Mouse (Mus musculus) small intestine, adult 2 months (tissue): ENCODE measurements around the gene 4930595D18Rik. TPM values are rescaled to one million over a fixed set of nuclear protein-coding genes. Genes with fewer than 3 reads are reported as not detected.

Source experiments
- H3K27ac ChIP-seq: fragments of 200-500 bp; 2 replicates; pipeline ENCODE4 v1.5.1; 2012; ENCODE audit warnings: low read depth, low read length, control low read depth, inconsistent platforms; ENCODE audit not compliant: insufficient read depth
- H3K27me3 ChIP-seq: fragments of 200-500 bp; 2 replicates; pipeline ENCODE4 v1.6.1; 2012; ENCODE audit warnings: mild to moderate bottlenecking, moderate library complexity, low read length, inconsistent platforms; ENCODE audit not compliant: control insufficient read depth, insufficient read depth
- H3K36me3 ChIP-seq: fragments of 200-500 bp; 2 replicates; pipeline ENCODE4 v1.6.1; 2012; ENCODE audit warnings: mild to moderate bottlenecking, low read length, control low read depth, inconsistent platforms; ENCODE audit not compliant: control insufficient read depth, insufficient read depth
- H3K4me1 ChIP-seq: fragments of 200-500 bp; 2 replicates; pipeline ENCODE4 v1.6.1; 2012; ENCODE audit warnings: low read length, inconsistent platforms, mixed read lengths; ENCODE audit not compliant: control insufficient read depth, insufficient read depth, insufficient read length
- H3K4me3 ChIP-seq: fragments of 200-500 bp; 2 replicates; pipeline ENCODE4 v1.5.1; 2012; ENCODE audit warnings: low read depth, mild to moderate bottlenecking, control low read depth, inconsistent platforms, low read length, moderate library complexity
- CTCF ChIP-seq: fragments of 200-500 bp; IDR thresholded peaks from 2 replicates; pipeline ENCODE4 v1.5.1; 2012; ENCODE audit warnings: low read depth, mild to moderate bottlenecking, control low read depth, inconsistent platforms, low read length, moderate library complexity, mixed read lengths; ENCODE audit not compliant: insufficient replicate concordance, insufficient read length; ENCODE audit errors: extremely low read depth
- POLR2A ChIP-seq: fragments of 200-500 bp; IDR thresholded peaks from 2 replicates; pipeline ENCODE4 v1.6.1; 2012; ENCODE audit warnings: low read depth, mild to moderate bottlenecking, control low read depth, inconsistent platforms, low read length, moderate library complexity
- WGBS: fragments of 180-500 bp; shearing (Covaris S2); methylation state at CpG from one replicate; pipeline ENCODE4 v1.1.7; 2018; 5-methylcytosine and 5-hydroxymethylcytosine counted together
- polyA plus RNA-seq: library from polyadenylated mRNA; depleted of rRNA; stranded (reverse); fragments of >200 nt; gene quantifications from 2 replicates; pipeline ENCODE4 v1.2.3, GENCODE M21; 2012

The 4930595D18Rik gene
- polyA plus RNA-seq, 1 experiment = not detected

GRCm38 (mm10) chr12:111207641-111208040 lies 23.4 kb upstream of the 4930595D18Rik start:
- no peak for TF ChIP-seq POLR2A
- no peak for TF ChIP-seq CTCF
- no peaks in the 10 kb centered on the region for H3K36me3 ChIP-seq
- WGBS = 89% methylated on average over 3 of the region's 3 CpGs
- no peaks in the 10 kb centered on the region for H3K27me3 ChIP-seq
- H3K4me3 ChIP-seq = no peak overlapping the region
- H3K27ac ChIP-seq = no peak overlapping the region
- H3K4me1 ChIP-seq = no peaks in the 10 kb centered on the region; the same call in 1 of the 2 replicates

DNA sequence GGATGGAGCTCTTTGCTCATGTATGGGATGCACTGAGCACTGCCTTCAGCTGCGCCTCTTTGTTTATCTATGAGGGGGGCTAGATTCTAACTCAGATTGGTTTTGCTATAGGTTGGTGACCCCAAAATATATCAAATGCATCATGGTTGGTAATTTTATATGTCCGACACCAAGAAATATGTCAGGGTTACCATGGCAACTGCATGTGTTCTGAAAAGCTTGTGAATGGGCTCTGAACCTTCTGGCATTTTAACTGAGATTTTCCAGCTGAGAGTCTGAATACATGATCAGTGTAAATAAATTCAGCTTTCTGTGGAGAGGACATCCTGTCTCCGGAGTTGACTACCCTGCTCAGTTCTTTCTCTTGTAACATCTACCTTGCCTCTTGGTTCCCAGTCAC lies 19.7 kb upstream of the 4930595D18Rik start:
- no peak for TF ChIP-seq CTCF
- no peak for TF ChIP-seq POLR2A
- H3K27ac ChIP-seq = no peak overlapping the region
- no peaks in the 10 kb centered on the region for H3K27me3 ChIP-seq
- no peak overlapping the region for H3K4me3 ChIP-seq
- 86% methylated on average over 3 of the region's 3 CpGs for WGBS
- H3K36me3 ChIP-seq = no peaks in the 10 kb centered on the region; the same call in 1 of the 2 replicates
- H3K4me1 ChIP-seq = no peaks in the 10 kb centered on the region; the same call in 1 of the 2 replicates

- 86% methylated on average over 10 of the region's 10 CpGs for WGBS
- TF ChIP-seq CTCF (no peak), POLR2A (no peak)
- Histone ChIP-seq H3K36me3 (no peaks in the 10 kb centered on the region; the same call in 1 of the 2 replicates), H3K4me3 (no peak overlapping the region), H3K27ac (no peak overlapping the region), H3K4me1 (no peaks in the 10 kb centered on the region; the same call in 1 of the 2 replicates), H3K27me3 (no peaks in the 10 kb centered on the region)
Observed at GRCm38 (mm10) chr12:111203076-111203475, 18.8 kb upstream of the 4930595D18Rik start.

DNA sequence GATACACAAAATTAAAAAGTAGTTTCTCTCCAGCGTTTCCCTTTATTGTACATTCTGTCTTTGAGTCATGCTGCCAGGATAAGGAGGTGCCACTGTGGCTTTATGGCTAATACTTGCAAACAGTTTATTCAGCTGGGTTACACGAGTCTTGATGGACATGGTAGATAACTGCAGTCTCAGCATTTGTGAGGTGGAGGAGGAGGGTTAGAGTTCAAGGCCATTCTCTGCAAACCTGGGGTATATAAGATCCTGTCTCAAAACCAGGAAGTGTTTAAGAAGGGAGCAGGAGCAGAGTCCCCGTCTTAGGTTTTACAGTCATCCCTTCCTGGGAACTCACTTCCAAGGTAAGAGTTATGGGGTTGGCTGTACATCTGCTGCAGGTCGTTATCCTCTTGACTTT lies 12.3 kb upstream of the 4930595D18Rik start:
- H3K27ac ChIP-seq = no peak overlapping the region
- H3K4me1 ChIP-seq = peaks cover 6% of the 10 kb centered on the region; the same call in 1 of the 2 replicates
- no peaks in the 10 kb centered on the region for H3K27me3 ChIP-seq
- H3K36me3 ChIP-seq = no peaks in the 10 kb centered on the region
- TF ChIP-seq CTCF = no peak
- no peak for TF ChIP-seq POLR2A
- WGBS = 30% methylated on average over 4 of the region's 4 CpGs
- no peak overlapping the region for H3K4me3 ChIP-seq

- Histone ChIP-seq H3K4me3 (no peak overlapping the region), H3K27me3 (no peaks in the 10 kb centered on the region), H3K27ac (no peak overlapping the region; the same call in 1 of the 2 replicates), H3K4me1 (peaks cover 6% of the 10 kb centered on the region; the same call in 1 of the 2 replicates), H3K36me3 (peaks cover 3% of the 10 kb centered on the region; the same call in 1 of the 2 replicates)
- 86% methylated on average over 9 of the region's 9 CpGs for WGBS
- TF ChIP-seq CTCF (no peak), POLR2A (no peak)
Observed at GRCm38 (mm10) chr12:111193331-111193730, 9.0 kb upstream of the 4930595D18Rik start.

DNA sequence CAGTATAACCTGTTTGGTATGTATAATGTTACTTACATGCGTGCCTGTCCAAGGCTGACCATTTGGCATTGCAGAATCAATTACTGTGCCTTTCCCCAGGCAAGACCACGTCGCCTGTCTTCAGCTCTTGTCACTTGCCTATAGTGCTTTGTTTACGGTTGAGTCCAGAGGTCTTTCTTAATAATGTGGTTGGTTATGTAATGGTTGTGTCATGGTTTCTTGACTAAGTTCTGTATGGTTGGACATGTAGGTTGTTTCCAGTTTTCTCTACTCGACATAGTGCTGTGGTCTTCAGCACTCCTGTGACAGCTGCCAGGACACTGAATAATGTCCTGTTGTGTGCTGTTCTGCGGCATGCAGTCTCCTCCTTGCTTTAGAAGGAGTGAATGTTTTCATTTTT lies 8.5 kb upstream of the 4930595D18Rik start:
- TF ChIP-seq CTCF (no peak), POLR2A (no peak)
- H3K4me1 ChIP-seq = peaks cover 6% of the 10 kb centered on the region; the same call in 1 of the 2 replicates
- no peak overlapping the region; the same call in 1 of the 2 replicates for H3K27ac ChIP-seq
- H3K27me3 ChIP-seq = no peaks in the 10 kb centered on the region
- H3K36me3 ChIP-seq = peaks cover 3% of the 10 kb centered on the region; the same call in 1 of the 2 replicates
- 63% methylated on average over 6 of the region's 6 CpGs for WGBS
- no peak overlapping the region for H3K4me3 ChIP-seq

- WGBS = 96% methylated on average over 2 of the region's 2 CpGs
- TF ChIP-seq POLR2A = no peak
- TF ChIP-seq CTCF = no peak
- Histone ChIP-seq H3K4me3 (no peak overlapping the region), H3K27ac (no peak overlapping the region), H3K27me3 (no peaks in the 10 kb centered on the region), H3K36me3 (peaks cover 3% of the 10 kb centered on the region; the same call in 1 of the 2 replicates), H3K4me1 (peaks cover 4% of the 10 kb centered on the region; the same call in 1 of the 2 replicates)
Observed at GRCm38 (mm10) chr12:111190891-111191290, 6.6 kb upstream of the 4930595D18Rik start.
